Mouse (Mus musculus) gastrocnemius, adult 18-20 months (tissue): ENCODE results near the gene D3Ertd254e. TPM values are rescaled to one million over a fixed set of nuclear protein-coding genes. Genes with fewer than 3 reads are reported as not detected.
A peak's percentile ranks its signal among the peaks of the same experiment; 100 is the strongest.
"Not testable (repeated sequence)": the region's sequence is repeated elsewhere in the genome, so short reads cannot be mapped to it uniquely, and the experiment has no call there.

Experiments used
- DNase-seq: peaks from one replicate; pipeline ENCODE4 v3.0.0; 2021; ENCODE audit warnings: low spot score
- long read RNA-seq, 2 experiments: library from polyadenylated mRNA; stranded (forward); transcript quantifications; one replicate each; pipeline ENCODE4 v2.0.0; 2021
- total RNA-seq, 2 experiments: library from RNA; stranded (reverse); gene quantifications; 2 replicates each; pipeline ENCODE4 v1.2.3; 2021

The D3Ertd254e gene
- total RNA-seq, result 1 to 10 TPM; 1.7 to 1.8 TPM
- long read RNA-seq, experiment 1, full-length matches to known transcripts, result 1 of 1 reads
- long read RNA-seq, experiment 1, partial matches to known transcripts, result 0 of 1 reads
- long read RNA-seq, experiment 1, other reads (novel, unspliced or antisense), result 0 of 1 reads
- long read RNA-seq, experiment 2, full-length matches to known transcripts, result 1 of 1 reads
- long read RNA-seq, experiment 2, partial matches to known transcripts, result 0 of 1 reads
- long read RNA-seq, experiment 2, other reads (novel, unspliced or antisense), result 0 of 1 reads

- peak; percentile 91 for DNase-seq
These were observed at the start of gene D3Ertd254e for GRCm38 (mm10) chr3:36150934-36151686. Gene D3Ertd254e, plus strand, starts transcription at chr3:36151017.

GRCm38 (mm10) chr3:36116076-36116475, 34.7 kb upstream of the D3Ertd254e start:
- DNase-seq, result no peak

- DNase-seq, result no peak
These were observed 30.9 kb upstream of the D3Ertd254e start for GRCm38 (mm10) chr3:36119684-36120548.

- DNase-seq, result not testable (repeated sequence)
These were observed 24.6 kb upstream of the D3Ertd254e start for GRCm38 (mm10) chr3:36126176-36126575.

DNA sequence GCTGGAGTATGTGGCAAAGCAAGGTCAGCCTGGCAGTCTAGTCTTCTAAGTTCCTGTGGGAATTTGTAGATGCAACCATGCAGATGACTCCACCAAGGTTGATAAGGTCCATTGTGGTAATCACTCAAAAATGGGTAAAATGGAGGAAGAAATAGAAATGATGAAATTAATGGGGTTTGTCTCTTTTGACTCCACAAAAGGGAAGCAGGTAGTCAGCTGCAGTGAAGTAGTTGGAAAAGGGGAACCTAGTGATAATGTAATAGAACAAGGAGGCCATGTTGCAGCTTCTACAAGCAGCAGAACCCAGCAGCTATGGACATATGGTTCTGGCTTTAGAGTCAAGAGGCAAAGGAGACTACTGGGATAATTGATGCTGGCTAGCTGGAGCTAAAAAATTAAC, 14.7 kb upstream of the D3Ertd254e start:
- DNase-seq, result no peak

GRCm38 (mm10) chr3:36137560-36137959, 13.3 kb upstream of the D3Ertd254e start:
- DNase-seq, result no peak

- no peak for DNase-seq
These were observed 12.6 kb upstream of the D3Ertd254e start for GRCm38 (mm10) chr3:36138171-36138660.

DNA sequence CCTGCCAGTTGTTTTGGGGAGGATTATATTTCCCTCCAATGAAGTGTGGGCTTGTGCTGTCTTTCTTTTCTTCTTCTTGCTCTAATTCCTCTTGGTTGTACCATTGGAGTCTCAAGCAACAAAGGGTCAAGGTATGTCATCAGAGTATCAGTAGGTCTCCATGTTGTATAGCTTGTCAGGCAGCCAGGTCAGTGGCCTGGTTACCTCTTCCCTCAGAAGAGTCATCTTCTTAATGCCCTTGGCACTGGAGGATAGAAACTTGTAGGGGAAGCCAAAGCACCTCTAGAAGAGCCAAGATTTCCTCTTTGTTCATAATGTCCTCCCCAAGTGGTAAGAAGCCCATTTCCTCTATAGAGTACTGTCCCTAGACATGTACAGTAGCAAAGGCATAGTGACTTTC, 11.8 kb upstream of the D3Ertd254e start:
- no peak for DNase-seq

DNA sequence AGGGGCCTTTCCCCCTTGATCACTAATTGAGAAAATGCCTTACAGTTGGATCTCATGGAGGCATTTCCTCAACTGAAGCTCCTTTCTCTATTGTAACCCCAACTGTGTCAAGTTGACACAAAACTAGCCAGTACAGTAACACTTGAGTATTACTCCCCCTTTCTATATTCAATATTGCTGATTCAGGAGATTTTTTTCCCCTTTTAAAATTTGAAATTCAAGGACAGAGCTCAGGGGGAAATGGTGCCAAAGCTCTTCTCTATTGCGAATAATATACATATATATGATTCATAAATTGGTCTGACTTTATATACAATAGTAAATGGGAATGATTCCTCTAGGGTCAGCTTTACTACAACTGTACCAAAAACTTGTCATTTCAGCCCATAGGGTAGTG, 282 bp upstream of the D3Ertd254e start:
- DNase-seq, result no peak

DNA sequence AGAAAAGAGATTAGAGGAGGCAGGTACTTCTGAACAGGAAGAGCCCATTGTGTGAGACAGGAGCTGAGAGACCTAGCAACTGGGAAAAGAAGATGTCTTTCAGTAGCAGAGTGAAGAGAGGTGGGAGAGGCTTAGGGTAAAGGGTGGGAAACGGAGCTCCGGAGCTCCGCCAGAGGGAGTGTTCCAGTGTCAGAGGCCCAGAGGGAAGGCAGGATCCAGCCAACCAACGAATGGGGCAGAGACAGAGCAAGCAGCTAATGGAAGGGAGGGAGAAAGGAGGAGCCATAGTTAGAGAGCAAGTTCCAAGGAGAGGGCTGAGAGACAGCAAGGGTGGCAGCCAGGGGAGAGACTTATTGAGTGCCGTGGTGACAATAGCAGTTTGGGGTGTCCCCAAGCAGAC, 4.5 kb downstream of the D3Ertd254e start:
- no peak for DNase-seq

DNA sequence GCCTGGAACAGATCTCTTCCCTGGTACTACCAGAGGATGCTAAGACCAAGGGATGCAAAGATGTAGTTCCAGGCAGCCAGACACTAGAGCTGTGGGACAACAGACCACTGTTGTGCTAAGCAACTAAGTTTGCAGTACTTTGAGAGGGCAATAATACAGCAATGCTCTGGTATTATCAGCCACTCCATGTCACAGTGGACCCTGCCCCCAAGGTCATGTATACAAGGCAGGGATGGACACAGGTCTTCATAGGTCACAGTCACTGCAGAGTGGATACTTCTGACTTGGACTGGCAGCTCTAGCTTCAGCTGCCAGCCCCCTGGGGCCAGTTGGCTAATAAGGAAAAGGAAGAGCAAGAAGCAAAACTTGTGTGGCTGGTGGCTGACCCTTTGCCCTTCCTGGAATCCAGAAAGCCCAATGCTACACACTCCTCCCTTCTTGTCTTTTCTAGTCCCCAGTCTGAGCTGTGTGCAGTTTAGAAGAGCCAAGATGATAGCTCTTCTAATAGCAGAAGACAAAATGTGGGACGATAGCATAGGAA, 19.9 kb downstream of the D3Ertd254e start:
- DNase-seq, result no peak

DNA sequence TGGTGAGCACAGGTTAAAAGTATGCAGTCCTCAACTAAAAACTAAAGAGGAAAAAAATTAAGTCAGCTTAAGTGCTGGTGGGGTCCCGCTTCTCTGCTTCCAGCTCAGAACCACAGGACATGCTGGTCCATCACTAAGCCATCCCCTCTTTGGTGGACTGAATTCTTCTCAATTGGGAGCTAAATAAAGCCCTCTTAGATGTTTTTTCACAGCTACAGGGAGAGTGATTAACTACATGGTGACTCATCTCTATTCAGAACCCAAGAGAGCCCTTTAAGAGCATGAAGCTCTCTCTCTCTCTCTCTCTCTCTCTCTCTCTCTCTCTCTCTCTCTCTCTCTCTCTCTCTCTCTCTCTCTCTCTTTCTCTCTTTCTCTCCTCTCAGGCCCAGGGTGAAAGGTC, 20.5 kb downstream of the D3Ertd254e start:
- DNase-seq, result no peak

- no peak for DNase-seq
These were observed 22.9 kb downstream of the D3Ertd254e start for GRCm38 (mm10) chr3:36173761-36174160.

DNA sequence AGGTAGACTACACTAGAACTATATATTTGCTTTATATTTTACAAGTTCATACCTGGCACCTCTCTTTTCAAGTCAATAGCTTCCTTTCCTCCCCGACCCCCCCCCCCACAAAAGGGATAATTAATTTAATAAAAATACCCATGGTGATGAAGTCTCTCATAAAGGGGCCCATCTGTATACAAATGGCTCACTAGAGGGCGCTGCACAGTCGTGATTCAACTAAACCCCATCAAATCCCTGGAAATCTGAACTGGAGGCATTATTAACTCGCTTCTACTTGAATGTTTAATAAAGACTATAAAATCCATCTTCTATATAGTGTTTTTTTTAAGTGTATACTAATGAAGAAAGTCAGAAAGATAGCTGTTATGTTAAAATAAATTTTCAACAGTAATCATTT, 30.7 kb downstream of the D3Ertd254e start:
- DNase-seq, result peak; percentile 30

DNA sequence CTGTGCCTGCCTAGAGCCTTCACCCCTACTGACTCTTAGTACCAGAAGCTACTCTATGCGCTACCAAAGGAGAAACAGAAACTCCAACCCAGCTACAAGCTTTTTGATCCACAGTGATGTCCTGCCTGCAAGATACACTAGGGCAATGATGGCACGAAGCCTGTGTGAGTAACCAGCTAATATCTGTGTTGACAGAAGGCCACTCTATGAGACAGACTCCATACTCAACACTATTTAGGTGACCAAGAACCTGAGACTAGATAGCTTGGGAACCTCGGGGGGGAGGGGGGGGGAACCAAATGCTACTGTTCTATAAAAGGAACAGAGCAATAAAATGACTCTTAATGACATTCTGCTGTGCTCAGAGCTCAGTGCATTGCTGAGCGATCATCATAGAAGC, 35.7 kb downstream of the D3Ertd254e start:
- no peak for DNase-seq

- no peak for DNase-seq
These were observed 38.4 kb downstream of the D3Ertd254e start for GRCm38 (mm10) chr3:36189243-36189642.

GRCm38 (mm10) chr3:36201098-36201497, 50.3 kb downstream of the D3Ertd254e start:
- DNase-seq, result no peak

GRCm38 (mm10) chr3:36202932-36203331, 52.1 kb downstream of the D3Ertd254e start:
- no peak for DNase-seq

- DNase-seq, result no peak
These were observed 56.9 kb downstream of the D3Ertd254e start for GRCm38 (mm10) chr3:36207520-36208264.

- peak; percentile 33 for DNase-seq
These were observed 59.1 kb downstream of the D3Ertd254e start for GRCm38 (mm10) chr3:36209776-36210555.
